Mouse (Mus musculus) naive thymus-derived CD4-positive, alpha-beta T cell, adult 2 months (primary cell): ENCODE measurements around the gene Prm1.
A peak's percentile ranks its signal among the peaks of the same experiment; 100 is the strongest.
"Not testable (repeated sequence)": the region's sequence is repeated elsewhere in the genome, so short reads cannot be mapped to it uniquely, and the experiment has no call there.

ENCODE experiments used
- DNase-seq: peaks from one replicate; pipeline ENCODE4 v3.0.0-alpha.2; 2011; ENCODE audit warnings: low read depth

Prm1 gene

DNA sequence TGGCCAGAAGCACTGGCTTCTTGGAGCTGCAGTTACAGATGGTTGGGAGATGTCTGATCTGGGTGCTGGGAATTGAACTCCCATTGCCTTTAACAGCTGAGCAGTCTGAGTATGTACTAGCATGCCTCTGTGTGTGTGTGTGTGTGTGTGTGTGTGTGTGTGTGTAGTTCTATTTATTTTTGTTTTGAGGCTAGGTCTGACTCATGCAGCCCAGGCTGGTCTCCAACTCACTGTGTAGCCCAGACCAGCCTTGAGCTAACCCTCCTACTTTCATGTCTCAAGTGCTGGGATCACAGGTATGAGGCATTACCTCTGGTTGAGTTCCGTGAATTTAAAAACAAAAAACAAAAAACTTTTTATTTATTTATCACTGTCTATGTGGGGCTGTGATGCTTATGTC is 18.9 kb upstream of the Prm1 start:
- no peak for DNase-seq

DNA sequence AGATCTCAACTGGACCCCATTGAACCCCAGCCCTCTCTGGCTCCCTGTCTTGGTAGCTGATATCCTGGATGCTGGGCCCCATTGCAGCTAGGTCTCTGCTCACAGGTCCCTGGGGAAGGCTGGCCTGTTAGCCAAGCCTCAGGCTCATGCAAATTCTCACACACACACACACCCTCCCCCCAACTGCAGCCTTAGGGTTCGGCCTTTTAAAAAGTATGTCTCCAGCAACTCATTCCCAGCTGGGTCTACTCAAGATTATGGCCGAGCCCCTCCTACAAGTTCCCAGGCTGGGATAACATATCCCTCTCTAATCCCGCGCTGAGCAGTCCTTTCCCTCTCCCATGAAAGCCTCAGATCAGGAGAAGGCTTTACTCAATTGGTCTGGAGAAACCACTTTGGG is 15.7 kb upstream of the Prm1 start:
- no peak for DNase-seq

- no peak for DNase-seq
Observed at GRCm38 (mm10) chr16:10819966-10820365, 14.3 kb upstream of the Prm1 start.

DNA sequence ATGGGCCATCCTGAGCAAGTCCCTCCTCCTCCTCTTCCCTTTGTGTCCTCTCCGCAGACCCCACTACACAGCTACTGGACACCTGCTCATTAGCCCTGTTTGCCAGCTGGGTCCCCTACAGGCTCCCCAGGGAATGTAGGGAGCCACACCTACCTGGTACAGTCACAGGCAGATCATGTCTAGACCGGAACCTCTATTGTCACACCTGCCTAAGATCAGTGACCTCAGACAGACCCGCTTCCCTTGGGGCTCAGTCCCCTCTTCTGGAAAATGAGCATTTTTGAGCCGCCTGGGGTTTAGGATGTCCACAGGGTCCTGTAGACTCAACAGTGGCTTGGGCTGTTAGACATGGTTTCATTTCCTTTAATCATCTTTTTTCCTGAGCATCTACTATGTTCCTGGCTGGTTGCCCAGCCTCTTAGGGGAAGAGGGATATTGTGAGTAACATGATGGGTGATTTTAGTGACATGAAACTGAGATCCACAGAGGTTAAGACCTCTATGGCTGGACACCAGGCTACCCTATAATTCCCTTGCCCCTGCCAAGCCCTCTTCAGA is 13.0 kb upstream of the Prm1 start:
- DNase-seq: no peak

DNA sequence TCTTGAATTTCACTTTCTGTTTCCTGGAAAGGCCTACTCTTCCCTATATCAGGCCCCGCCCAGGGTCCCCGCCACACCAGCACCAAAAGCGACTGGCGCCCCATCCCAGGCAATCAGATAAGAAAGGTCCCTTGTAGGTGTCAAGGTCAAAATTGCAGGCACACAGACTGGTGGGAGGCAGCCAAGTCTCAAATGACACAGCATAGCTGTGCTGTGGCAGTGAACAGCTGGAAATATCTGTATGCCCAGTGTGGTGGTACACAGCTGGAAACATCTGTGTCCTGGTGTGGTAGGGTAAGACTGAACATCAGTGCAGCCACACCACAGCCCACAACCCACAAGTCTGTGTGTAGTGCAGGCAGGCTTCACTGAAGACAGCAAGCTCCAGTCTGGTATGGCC is 9.2 kb upstream of the Prm1 start:
- DNase-seq: peak; percentile 33

DNA sequence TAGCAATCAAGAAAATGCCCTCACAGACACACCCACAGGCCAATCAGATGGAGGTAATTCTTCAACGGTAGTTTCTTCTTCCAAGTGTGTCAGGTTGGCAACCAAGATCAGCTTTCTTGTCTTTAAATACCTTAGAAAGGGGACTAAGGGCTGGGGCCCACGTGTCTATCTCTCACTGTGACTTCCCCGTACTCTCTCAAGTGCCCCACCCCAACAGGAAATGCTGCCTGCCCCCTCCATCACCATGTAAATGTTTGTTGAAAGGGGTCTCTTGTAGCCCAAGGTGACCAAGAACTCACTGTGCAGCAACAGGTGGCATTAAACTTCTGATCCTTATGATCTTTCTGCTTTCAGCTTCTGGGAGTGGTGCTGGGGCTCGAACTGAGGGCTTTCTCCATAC is 8.1 kb upstream of the Prm1 start:
- no peak for DNase-seq

DNA sequence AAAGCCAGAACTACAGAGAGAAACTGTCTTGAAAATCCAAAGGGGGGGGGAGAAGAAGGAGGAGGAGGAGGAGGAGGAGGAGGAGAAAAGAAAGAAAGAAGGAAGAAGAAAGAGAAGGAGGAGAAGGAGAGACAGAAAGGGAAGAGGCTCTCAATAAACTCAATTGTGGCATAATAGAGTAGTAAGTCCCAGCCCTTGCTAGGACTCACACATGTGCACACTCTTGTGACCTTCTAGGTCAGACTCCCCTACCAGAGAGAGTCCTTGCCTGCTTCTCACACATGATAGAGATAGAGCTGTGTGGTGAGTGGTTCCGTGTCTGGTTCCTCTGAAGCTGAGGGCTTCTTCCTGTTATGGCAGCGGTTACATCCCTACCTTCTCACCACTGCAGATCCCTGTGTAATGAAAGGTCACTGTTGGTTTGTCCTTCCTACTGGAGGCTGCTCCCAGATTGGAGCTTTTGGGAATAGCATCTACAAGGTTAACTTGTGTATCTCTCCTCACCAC is 7.3 kb upstream of the Prm1 start, which contains the start of gene Gm11172:
Gene Gm11172 (plus strand): TSS at position 51 of the 507 bp plus-strand sequence.
- peak; percentile 51 for DNase-seq

- no peak for DNase-seq
Observed at GRCm38 (mm10) chr16:10810376-10810775, 4.7 kb upstream of the Prm1 start.

DNA sequence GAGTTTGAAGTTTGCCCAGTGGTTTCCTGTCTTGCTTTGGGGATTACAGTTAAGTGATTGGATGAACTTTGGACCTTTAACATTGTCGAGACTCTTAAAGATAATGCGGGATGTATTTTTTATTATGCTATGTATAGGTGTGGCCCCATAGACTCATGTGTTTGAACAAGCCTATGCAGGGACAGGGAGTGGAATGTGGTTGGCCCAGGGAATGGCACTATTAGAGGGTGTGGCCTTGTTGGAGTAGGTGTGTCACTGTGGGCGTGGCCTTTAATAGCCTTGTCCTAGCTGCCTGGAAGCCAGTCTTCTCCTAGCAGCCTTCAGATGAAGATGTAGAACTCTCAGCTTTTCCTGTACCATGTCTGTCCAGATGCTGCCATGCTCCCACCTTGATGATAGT is 3.2 kb downstream of the Prm1 start:
- not testable (repeated sequence) for DNase-seq

DNA sequence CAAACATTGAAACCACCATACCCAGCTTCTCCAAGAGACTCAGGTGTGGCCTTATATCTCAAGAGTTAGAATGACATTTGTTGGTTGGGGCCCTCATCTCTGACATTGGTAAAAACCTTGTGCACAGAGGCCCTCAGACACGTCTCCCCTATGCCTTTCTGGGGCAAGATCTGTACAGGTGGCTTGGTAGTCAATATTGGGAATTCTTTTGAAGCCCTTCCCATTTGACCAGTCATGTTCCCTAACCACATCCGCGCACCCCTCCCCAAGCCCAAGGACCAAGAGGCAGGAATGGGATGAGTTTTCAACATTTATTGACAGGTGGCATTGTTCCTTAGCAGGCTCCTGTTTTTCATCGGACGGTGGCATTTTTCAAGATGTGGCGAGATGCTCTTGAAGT is 9.6 kb downstream of the Prm1 start, which contains the start of gene Prm2:
Gene Prm2 (minus strand): TSS at position 101 of the 400 bp plus-strand sequence.
- no peak for DNase-seq

GRCm38 (mm10) chr16:10790702-10791101 is 14.9 kb downstream of the Prm1 start, which contains the start of gene Prm3:
Gene Prm3 (minus strand): TSS chr16:10790914.
- no peak for DNase-seq

DNA sequence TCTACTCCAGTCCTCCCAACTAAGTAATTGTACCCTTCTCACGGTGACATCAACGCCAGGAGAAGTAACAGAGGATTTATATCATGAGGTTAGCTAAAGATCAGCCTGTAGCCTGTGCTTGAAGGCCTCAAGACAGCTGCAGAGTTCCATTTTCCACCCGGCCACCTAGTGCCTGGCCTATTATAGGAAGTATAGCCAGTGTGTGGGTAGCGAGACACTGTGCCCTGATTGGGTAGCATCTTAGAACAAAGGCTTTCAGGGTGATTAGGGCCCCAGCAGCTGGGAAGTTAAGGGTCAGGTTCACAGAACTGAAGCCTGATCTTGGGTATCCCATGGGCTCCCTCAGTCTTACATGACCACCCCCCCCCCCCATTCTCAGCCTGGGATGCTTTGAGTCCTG is 16.8 kb downstream of the Prm1 start:
- peak; percentile 38 for DNase-seq

DNA sequence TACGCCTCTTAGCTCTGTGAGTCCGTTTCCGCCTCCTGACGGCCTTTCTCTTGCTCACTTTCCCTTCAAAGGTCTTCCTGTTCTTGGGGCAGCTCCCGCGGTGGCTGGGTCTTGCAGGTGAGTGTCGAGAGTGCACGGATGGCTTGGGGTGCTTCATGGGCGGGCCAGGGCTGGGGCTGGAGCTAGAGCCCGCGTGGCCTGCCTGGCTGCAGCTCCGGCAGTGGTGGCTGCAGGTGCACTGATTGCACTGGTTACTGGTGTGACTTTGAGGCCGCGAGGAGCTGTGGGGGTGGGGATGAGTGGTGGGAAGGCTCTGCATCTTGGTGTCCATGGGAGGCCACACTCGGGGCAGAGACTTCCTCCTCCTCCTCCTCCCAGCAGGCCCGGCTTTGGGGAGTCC is 17.4 kb downstream of the Prm1 start, which contains the start of gene Tnp2:
Gene Tnp2 (minus strand): TSS at position 390 of the 400 bp plus-strand sequence.
- peak; percentile 62 for DNase-seq

DNA sequence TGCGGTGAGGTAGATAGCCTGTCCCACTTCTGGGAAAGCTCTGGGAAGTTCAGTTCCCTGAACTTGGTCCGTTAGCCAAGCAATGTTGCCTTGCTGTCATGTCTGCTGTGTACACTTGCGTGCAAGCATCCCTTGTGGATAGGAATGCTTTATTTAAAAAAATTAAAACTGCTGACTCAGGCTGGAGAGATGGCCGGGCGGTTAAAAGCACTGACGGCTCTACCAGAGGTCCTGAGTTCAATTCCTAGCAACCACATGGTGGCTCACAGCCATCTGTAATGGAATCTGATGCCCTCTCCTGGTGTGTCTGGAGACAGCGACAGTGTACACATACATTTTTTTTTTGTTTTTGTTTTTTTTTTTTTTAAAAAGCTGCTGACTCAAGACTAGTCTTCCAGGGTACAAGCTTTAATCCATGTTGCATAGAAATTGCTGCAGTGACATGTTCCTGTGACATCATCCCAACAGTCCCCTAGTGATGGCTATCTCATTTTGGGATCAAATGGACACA is 18.0 kb downstream of the Prm1 start:
- no peak for DNase-seq

GRCm38 (mm10) chr16:10786782-10787547 is 18.7 kb downstream of the Prm1 start:
- DNase-seq: peak; percentile 46

DNA sequence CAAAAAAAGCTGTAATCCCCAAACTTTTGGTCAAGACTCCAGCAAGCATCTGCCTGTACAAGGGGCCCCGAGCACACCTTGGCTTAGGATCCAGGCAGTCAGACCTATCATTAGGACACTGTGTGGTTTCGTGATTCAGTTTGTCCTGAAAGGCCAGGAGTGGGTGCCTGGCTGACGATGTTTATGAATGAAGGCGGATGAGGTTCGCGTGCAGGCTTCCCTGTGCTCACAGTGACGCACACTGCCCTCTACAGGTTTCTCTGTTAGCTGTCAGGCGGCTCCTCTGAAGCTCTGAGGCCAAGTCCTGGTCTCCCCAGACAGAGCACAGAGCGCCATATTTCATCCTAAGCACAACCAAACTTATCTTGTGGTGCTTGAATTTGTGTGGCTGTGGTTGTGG is 19.4 kb downstream of the Prm1 start:
- DNase-seq: peak; percentile 95

- peak; percentile 97 for DNase-seq
Observed at GRCm38 (mm10) chr16:10785371-10786231, 20.0 kb downstream of the Prm1 start, which contains the start of gene Socs1. Gene Socs1 (minus strand): TSS chr16:10785536.

DNA sequence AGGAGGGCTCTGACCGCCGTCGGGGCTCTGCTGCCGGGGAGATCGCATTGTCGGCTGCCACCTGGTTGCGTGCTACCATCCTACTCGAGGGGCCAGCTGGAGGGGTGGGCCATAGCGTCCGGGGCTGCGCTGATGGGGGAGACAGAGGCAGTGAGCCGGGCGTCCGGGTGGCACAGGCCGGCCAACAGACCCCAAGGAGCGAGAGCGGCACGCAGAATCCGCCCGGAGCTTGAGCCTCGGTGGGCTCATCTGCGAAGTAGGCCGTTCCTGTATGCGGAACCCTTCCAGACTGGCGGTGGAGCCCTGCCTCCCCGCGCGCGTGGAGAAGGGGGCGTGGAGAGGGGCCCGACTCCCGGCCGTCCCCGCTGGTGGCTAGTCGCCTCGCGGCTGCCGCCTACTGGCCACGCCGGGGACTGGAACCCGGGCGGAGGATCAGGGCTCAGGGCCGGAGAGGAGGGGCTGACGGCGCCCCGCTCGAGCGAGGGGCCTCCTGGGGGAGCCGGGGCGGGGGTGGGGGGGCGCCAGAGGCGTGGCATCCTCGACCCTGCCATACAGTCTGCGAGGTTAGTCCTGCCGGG is 20.8 kb downstream of the Prm1 start:
- DNase-seq: peak; percentile 97

GRCm38 (mm10) chr16:10783883-10784792 is 21.5 kb downstream of the Prm1 start:
- peak; percentile 74 for DNase-seq

GRCm38 (mm10) chr16:10783451-10783850 is 22.2 kb downstream of the Prm1 start:
- DNase-seq: no peak

GRCm38 (mm10) chr16:10783152-10783434 is 22.5 kb downstream of the Prm1 start:
- DNase-seq: peak; percentile 57
